Mouse (Mus musculus): ENCODE results near the gene Gdi2.
"Not testable (repeated sequence)": the region's sequence is repeated elsewhere in the genome, so short reads cannot be mapped to it uniquely, and the experiment has no call there.

Gdi2 gene

GRCm38 (mm10) chr13:3537594-3538222, at the start of gene Gdi2:
Gene Gdi2, plus strand, starts transcription at chr13:3538063.
- DNase-seq (ENCODE audit: low read depth, low spot score) = peak; percentile 99

GRCm38 (mm10) chr13:3495526-3495925, 42.3 kb upstream of the Gdi2 start:
- DNase-seq (ENCODE audit: low read depth, low spot score) = no peak

DNA sequence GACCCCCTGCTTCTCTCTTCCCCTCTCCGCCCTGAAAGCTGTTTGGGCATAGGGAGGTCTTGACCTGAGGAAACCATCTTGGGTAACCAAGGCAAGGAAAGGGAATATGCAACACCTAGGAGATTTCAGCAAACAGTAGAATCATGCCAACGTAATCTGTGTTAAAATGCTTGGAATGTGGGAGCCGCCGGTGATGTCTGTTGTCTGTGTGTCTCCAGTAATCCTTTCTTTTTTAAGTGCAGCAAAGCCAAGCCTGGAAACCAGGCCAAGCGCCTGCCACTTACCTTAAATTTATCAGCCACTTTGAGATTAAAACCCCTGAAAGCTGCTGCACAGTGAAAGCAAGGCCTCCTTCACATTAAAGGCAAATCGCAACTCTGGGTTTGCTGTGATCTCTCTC, 36.8 kb upstream of the Gdi2 start:
- not testable (repeated sequence) for DNase-seq (ENCODE audit: low read depth, low spot score)

GRCm38 (mm10) chr13:3515351-3515750, 22.5 kb upstream of the Gdi2 start:
- not testable (repeated sequence) for DNase-seq (ENCODE audit: low read depth, low spot score)

DNA sequence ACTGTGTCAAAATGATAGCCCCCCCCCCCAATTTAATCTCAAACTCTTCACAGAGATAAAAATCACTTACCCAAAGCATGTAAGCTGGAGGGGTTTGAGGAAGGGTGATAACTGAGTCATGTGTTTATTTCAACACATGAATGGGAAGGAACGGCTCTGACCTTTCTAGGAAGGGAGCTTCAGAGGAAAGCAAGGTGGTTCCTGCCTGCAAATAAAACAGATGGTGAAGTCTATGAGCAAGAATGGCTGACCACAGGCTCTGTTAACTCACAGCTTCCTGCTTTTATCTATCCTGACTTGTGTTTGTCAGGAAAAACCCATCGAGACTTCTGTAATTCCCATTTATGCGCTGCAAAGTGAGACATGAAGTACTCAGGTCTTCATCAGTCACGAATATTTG, 18.5 kb upstream of the Gdi2 start:
- not testable (repeated sequence) for DNase-seq (ENCODE audit: low read depth, low spot score)

- DNase-seq (ENCODE audit: low read depth, low spot score) = not testable (repeated sequence)
Measured at GRCm38 (mm10) chr13:3519994-3520393, 17.9 kb upstream of the Gdi2 start.

DNA sequence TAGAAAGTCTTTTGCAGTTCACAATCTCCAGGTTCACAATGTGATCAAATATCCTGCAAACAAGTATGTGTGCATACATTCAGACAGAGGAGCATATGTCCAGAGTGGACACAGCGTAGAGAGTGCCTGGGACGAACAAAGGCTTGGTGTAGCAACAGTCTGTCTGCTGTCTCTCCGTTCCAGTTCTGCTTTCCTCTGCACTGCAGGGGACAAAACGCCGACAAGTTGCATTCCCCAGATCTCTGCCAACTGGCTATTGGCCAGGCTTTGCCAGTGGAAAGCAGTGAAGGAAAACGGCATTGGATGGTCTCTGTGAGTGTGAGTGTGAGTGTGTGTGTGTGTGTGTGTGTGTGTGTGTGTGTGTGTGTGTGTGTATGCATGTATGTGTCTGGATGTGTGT, 14.4 kb upstream of the Gdi2 start:
- DNase-seq (ENCODE audit: low read depth, low spot score) = no peak

DNA sequence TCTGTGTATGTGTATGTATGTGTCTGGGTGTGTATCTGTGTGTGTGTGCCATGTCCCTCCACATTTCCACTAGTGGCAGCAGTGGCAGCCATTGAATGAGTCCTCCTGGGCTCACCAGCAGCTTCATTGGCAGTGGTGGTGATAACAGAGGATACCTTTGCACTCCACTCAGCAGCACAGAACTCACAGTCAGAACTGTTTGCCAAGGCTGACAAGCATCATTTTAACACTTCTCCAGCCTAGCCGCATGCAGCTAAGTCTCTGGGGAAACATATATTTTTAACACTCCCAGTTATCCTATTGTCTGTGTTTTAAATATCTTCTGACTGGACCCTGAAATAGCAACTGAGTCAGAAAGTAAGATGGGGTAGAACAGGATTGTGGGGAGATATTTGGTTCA, 13.9 kb upstream of the Gdi2 start:
- no peak for DNase-seq (ENCODE audit: low read depth, low spot score)

DNA sequence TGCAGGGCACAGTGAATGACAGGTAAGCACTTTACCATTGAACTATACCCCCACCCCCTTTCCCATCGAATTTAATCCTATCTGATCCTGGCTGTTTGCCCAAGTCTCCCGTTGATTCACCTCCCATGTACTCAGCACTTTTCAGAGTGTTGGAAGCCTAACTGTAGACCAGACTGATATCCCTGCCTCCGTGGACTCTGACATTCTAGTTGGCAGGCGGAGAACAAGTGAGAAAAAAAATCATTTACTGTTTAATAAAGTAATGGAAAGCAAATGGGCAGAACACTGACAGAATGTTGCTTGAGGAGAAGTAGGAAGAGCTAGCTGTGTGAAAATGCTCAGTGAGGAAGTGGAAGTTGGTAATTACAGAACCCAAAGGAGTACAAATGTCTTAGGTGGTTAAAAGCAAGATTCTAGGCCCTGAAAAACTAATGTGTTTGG, 12.2 kb upstream of the Gdi2 start:
- DNase-seq (ENCODE audit: low read depth, low spot score) = no peak

DNA sequence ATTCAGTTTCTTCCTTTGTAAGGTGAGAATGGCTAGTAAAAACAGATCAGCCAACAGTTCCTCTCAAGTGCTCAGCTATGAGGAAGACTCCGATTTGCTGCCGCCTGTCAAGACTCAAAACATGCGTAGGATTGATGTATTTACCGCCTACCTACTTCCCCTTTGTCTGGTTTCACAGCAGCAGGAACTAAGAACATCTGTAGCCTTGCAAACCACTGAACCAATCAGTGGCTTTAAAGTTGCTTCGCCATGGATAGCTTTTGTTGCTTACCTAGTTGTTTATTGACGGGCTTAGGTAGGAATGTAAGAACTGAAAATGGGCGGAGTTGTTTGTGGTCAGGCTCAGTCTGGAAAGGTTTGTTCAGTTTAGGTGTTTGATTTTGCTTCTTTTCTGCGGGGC, 11.5 kb upstream of the Gdi2 start:
- DNase-seq (ENCODE audit: low read depth, low spot score) = no peak

DNA sequence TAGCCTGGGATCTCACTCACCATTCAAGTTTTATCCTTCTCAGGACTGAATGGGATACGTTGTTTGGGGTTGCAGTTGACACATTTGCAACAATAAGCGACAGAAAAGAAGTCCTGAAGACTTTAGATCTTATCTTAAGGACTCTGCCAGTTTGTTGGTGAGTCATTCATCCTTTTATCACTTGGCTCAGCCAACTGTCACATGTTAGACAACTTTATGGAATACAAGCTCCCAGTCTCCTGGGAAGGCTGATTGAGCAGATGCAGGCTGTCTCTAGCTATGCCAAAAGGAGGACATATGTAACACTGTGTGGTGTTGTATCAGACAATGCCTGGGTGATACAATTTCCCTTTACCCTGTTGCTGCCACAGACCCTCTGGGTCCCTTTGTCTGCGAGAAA, 7.4 kb upstream of the Gdi2 start:
- DNase-seq (ENCODE audit: low read depth, low spot score) = no peak

DNA sequence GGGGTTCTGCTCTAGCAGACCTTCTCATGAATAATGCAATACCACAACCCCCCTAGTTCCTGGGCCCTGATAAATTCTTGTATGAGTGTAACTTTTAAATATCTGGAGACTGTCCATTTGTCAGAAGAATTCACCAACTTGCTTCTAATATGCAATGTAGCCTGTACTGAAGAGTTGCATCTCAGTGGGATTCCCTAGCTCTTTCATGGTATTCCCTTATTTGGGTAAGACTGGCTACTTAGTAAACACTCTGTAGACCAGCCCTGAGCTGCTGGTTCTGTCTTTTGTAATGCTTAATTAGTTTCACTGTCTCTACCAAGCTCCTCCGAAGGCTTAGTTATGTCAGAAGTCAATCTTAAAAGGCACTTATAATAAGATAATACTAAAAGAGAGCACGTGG, 6.7 kb upstream of the Gdi2 start:
- not testable (repeated sequence) for DNase-seq (ENCODE audit: low read depth, low spot score)

DNA sequence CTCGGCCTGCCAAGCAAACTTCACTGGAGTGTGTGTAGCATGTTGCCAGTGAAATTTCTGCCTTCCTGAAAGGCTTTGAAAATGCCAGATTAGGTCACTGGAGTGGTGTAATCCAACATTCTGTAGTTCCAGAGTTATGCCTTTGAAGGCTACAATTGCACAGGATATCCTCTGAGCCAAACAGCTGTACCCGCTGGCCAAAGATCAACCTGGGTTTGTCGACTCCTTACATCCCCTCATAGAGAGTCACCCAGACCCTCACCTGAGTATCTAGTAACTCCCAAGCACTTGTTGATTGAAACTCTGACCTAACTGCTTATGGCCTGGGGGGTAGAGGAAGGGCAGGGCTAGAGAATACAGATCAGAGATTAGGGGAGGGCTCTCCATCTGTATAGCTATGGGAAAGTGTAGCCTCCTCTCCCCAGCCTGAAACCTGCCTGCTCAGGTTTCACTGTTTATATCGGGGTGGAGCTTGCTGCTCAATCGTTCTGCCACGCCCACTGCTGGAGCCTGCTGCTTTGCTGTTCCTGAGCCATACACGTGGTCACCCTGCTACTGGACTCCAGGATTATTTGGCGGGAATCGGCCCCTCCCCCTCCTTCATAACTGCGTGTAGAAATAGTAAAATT, 6.1 kb upstream of the Gdi2 start:
- DNase-seq (ENCODE audit: low read depth, low spot score) = no peak

- no peak for DNase-seq (ENCODE audit: low read depth, low spot score)
Measured at GRCm38 (mm10) chr13:3532451-3532850, 5.4 kb upstream of the Gdi2 start.

- no peak for DNase-seq (ENCODE audit: low read depth, low spot score)
Measured at GRCm38 (mm10) chr13:3534146-3534545, 3.7 kb upstream of the Gdi2 start.

DNA sequence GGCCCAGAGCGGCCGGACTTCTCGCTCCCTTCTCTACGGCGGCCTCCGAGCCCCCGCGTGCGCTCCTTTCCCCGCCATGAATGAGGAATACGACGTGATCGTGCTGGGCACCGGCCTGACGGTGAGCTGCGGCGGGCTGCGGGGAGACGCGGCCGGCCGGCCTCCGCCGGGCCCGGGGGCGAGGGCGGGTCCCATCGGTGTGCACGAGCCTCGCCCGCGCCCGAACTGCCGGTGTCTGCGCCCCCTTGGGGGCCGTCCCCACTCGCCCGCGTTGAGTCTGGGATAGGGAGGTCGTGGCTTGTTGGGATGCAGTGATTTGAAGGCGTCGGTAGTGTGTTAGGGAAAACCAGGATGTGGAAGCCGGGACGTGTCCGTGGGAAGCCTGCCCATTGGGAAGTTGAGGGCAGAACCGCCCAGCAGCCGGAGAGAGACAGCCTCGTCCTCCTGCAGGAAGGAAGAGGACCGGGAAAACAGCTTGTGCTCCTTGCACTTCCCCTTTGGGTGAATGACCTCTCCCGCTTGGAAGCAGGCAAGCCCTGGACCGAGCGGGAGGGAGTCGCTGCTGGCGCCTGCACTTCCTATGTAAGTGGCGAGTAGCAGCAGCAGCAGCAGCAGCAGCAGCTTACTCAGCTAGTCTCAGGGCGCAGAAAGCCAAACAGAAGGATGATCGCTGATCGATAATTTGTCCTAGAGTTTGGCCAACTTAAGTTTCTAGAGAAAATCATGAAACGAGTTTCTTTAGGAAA, 533 bp downstream of the Gdi2 start:
- peak; percentile 46 for DNase-seq (ENCODE audit: low read depth, low spot score)

GRCm38 (mm10) chr13:3538969-3539562, 1.2 kb downstream of the Gdi2 start:
- DNase-seq (ENCODE audit: low read depth, low spot score) = no peak

DNA sequence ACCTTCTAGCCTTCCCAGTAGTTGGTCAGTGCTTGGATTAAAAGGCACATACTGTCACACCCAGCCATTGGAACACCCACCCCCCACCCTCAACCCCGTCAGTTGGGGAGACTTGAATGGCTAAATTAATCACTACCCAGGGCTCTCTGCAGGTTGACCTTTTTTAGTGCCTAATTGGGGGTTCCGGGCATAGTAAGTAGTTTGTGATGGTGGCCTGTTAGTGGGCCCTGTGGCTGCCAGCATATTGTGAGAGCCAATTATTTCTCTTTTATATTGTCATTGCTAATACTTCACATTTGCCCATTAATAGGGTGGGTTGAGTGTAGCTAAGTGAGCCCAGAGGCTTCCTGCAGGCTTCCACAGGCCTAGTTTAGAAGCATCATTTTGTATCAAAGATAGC, 2.3 kb downstream of the Gdi2 start:
- DNase-seq (ENCODE audit: low read depth, low spot score) = no peak

DNA sequence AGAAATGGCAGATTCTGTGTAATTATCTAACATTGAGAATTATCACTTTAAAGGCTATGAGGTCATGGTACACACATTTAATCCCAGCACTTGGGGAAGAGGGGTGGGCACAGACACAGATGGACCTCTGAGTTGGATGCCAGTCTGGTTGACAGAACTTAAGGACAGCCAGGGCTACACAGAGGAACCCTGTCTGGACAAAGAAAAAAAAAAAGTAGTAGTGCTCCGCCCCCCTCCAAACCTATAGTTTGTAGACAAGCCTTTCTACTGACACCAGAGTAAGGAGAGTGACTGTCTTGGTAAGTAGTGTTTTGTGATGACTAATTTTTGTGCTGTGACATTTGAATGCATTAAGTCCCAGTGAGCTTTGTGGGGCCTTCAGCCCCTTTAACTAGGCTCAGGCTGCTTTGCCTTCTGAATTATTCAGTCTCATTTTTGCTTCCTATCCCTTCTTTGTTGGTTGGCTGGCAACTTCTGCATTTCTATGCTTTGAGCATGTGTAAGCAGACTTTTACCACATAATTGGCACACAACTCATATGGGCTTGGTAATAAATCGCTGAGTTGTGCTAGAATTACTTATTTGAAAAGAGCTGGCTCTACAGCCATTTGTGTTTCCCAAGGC, 3.4 kb downstream of the Gdi2 start:
- DNase-seq (ENCODE audit: low read depth, low spot score) = no peak

- DNase-seq (ENCODE audit: low read depth, low spot score) = no peak
Measured at GRCm38 (mm10) chr13:3544077-3544874, 6.4 kb downstream of the Gdi2 start.

- no peak for DNase-seq (ENCODE audit: low read depth, low spot score)
Measured at GRCm38 (mm10) chr13:3544925-3545324, 7.1 kb downstream of the Gdi2 start.

All from embryo, embryonic 11.5 days (tissue).